Mouse (Mus musculus): ENCODE measurements around the gene Ubap2l. TPM values are rescaled to one million over a fixed set of nuclear protein-coding genes. Genes with fewer than 3 reads are reported as not detected.

Ubap2l gene
- 100 to 1,000 TPM; 165 to 186 (median 173) TPM for total RNA-seq (2022)

GRCm38 (mm10) chr3:90052351-90053241, at the start of gene Ubap2l:
Gene Ubap2l (minus strand): TSS chr3:90052628.
- peak; percentile 89 to 94 for DNase-seq (ENCODE audit: low spot score in 2 of 2)

- no peak for DNase-seq (ENCODE audit: low spot score in 2 of 2)
These were observed 49.2 kb upstream of the Ubap2l start for GRCm38 (mm10) chr3:90101673-90102072.

GRCm38 (mm10) chr3:90101010-90101409, 48.6 kb upstream of the Ubap2l start:
- DNase-seq (ENCODE audit: low spot score in 2 of 2): no peak

- no peak for DNase-seq (ENCODE audit: low spot score in 2 of 2)
These were observed 45.5 kb upstream of the Ubap2l start for GRCm38 (mm10) chr3:90097928-90098327.

- DNase-seq (ENCODE audit: low spot score in 2 of 2): no peak
These were observed 42.0 kb upstream of the Ubap2l start for GRCm38 (mm10) chr3:90094453-90094852.

- DNase-seq (ENCODE audit: low spot score in 2 of 2): no peak
These were observed 38.5 kb upstream of the Ubap2l start for GRCm38 (mm10) chr3:90090892-90091291.

GRCm38 (mm10) chr3:90088617-90089016, 36.2 kb upstream of the Ubap2l start:
- no peak for DNase-seq (ENCODE audit: low spot score in 2 of 2)

GRCm38 (mm10) chr3:90086068-90086467, 33.6 kb upstream of the Ubap2l start:
- no peak for DNase-seq (ENCODE audit: low spot score in 2 of 2)

- DNase-seq (ENCODE audit: low spot score in 2 of 2): no peak
These were observed 32.9 kb upstream of the Ubap2l start for GRCm38 (mm10) chr3:90085281-90085680.

GRCm38 (mm10) chr3:90084790-90085189, 32.4 kb upstream of the Ubap2l start:
- DNase-seq (ENCODE audit: low spot score in 2 of 2): no peak

GRCm38 (mm10) chr3:90083698-90084324, 31.4 kb upstream of the Ubap2l start:
- DNase-seq (ENCODE audit: low spot score in 2 of 2): peak; percentile 60

- DNase-seq (ENCODE audit: low spot score in 2 of 2): peak in 1 of 2 experiments; percentile 32
These were observed 30.6 kb upstream of the Ubap2l start for GRCm38 (mm10) chr3:90083034-90083433.

- no peak for DNase-seq (ENCODE audit: low spot score in 2 of 2)
These were observed 29.2 kb upstream of the Ubap2l start for GRCm38 (mm10) chr3:90081365-90082240.

GRCm38 (mm10) chr3:90080498-90080863, 28.1 kb upstream of the Ubap2l start:
- DNase-seq (ENCODE audit: low spot score in 2 of 2): no peak

- peak; percentile 26 to 34 for DNase-seq (ENCODE audit: low spot score in 2 of 2)
These were observed 27.5 kb upstream of the Ubap2l start for GRCm38 (mm10) chr3:90079763-90080497.

- peak; percentile 89 to 90 for DNase-seq (ENCODE audit: low spot score in 2 of 2)
These were observed 26.8 kb upstream of the Ubap2l start for GRCm38 (mm10) chr3:90079133-90079762.

GRCm38 (mm10) chr3:90078224-90078623, 25.8 kb upstream of the Ubap2l start:
- DNase-seq (ENCODE audit: low spot score in 2 of 2): no peak

GRCm38 (mm10) chr3:90076921-90077716, 24.7 kb upstream of the Ubap2l start:
- peak; percentile 64 to 87 for DNase-seq (ENCODE audit: low spot score in 2 of 2)

GRCm38 (mm10) chr3:90072294-90072693, 19.9 kb upstream of the Ubap2l start, which contains the start of gene Tpm3:
Gene Tpm3 (plus strand): TSS chr3:90072649.
- DNase-seq (ENCODE audit: low spot score in 2 of 2): no peak

- DNase-seq (ENCODE audit: low spot score in 2 of 2): no peak
These were observed 17.3 kb upstream of the Ubap2l start for GRCm38 (mm10) chr3:90069688-90070087.
